Mouse (Mus musculus) heart, adult 8-10 months (tissue): ENCODE data around the gene Prdm11. TPM values are rescaled to one million over a fixed set of nuclear protein-coding genes. Genes with fewer than 3 reads are reported as not detected.
A peak's percentile ranks its signal among the peaks of the same experiment; 100 is the strongest.

ENCODE experiments used
- DNase-seq: peaks from one replicate; pipeline ENCODE4 v3.0.0; 2022; ENCODE audit warnings: low spot score
- total RNA-seq, 4 experiments: library from RNA; stranded (reverse); gene quantifications; 2 replicates each; pipeline ENCODE4 v1.2.4; 2022

The Prdm11 gene
- total RNA-seq, 4 experiments from 2014 or later, result 5.7 to 10.5 (median 9.3) TPM

DNA sequence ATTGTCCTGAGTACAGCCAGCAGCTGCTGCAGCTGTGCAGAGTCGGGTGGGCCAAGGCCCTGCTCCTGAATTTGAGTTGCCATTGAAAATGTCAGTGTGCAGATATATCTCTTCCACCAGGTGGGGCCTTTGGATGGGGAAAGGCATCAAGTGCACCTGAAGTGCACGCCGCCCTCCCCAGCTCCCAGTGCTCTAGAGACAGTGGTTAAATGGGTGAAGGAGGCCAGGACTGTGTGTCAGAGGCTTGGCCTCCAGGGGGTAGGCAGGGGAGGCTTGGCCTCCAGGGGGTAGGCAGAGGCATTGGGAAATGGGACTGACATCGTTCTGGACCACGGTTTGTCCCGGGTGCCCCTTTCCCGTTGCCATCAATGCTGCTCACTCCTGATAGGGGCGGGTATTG, 79.7 kb downstream of the Prdm11 start:
- DNase-seq, result no peak

DNA sequence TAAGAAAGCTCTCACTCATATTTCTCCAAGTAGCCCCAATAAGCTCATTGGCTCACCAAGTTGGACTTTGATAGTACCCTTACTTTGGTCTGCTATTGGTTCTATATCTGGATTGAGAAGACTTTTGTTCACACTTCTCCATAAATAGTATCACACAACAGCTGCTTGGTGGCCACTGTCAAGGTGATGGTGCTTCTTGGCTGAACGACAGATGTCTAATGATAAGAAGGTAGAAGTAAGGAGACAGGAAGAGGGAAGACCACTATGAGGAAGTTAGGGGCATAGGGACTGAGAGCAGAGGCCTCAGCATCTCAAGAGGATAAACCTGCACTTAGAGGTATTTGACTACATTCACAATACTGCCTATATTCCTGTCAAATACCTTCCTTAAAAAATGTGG, 81.6 kb downstream of the Prdm11 start:
- DNase-seq, result no peak

DNA sequence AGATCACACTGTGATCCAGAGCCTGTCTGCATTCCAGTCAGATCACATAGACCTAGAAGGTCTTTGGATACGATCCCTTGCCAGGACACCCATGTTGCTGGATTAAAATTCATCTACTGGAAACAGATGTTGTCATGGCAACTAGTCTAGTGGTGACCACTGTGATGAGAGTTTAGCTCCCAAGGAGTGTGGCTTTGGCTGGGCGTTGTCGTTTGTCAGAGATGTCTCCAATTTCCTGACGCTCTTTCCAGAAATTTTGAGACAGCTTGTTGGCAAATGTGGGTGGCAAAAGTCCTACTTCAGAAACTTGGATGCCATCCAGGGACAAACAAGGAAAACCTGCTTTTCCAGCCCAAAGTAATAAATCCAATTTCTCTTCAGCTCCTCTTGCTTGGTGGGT, 87.3 kb downstream of the Prdm11 start:
- DNase-seq, result no peak

DNA sequence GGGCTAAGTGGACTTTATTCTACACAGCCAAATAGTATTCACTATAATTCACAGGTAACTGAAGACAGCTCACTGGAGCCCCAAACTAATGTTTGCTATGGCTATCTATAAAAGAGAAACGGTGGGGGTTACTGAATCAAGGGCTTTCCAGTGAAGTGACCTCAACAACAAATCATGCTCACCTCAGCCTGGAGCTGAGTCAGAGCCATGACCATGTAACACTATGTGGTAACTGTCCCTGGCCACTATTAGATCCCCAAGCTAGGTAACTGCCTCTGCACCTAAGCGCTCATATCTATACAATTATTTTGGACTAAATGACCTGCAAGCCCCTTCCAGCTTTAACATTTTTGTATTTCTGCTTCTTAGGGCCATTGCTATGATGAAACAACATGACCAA, 89.0 kb downstream of the Prdm11 start:
- no peak for DNase-seq

DNA sequence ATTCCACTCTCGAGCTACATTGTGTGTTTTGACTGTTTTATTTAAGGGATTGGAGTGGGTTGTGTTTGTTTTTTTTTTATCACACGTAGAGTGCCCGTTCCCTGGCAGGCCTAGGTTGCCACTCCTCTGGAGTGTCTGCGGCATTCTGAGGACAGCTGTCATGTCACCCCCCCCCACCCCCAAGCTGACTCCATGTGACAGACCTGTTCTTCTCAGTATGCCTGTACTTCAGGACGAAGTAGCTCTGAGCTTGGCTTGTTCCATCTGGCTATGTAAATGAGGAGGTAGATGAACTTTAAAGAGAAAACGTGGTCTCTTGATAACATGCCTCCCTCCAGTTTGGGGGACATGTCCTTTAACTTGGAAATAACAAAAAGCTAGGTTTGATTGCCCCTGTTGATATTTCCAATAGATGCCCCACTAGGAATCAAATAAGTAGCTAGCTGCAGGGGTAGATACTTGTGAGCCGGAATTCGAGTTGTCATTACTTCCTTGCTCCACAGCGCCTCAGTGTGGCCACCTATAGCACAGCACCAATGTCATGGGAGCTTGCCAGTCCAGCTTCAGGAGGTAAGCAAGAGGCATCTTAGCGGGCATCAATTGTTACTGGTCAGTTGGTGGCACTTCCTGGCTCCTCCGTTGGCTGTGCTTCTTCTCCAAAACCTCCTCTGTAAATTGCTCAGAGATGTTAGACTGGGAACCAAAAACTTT, 91.4 kb downstream of the Prdm11 start:
- DNase-seq, result peak; percentile 42

DNA sequence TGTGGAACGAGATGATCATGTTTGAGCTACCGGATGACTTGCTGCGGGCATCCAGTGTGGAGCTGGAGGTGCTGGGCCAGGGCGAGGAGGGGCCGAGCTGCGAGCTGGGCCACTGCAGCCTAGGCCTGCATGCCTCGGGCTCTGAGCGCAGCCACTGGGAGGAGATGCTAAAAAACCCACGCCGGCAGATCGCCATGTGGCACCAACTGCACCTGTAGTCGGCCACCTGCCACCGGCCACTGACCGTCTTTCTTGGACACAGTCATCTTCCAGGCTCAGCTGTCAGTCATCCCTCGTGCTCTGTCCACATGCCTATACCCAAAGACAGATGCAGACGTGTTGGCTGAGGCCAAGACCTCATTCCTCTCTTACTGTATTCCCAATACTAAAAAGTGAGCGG, 92.5 kb downstream of the Prdm11 start:
- no peak for DNase-seq

DNA sequence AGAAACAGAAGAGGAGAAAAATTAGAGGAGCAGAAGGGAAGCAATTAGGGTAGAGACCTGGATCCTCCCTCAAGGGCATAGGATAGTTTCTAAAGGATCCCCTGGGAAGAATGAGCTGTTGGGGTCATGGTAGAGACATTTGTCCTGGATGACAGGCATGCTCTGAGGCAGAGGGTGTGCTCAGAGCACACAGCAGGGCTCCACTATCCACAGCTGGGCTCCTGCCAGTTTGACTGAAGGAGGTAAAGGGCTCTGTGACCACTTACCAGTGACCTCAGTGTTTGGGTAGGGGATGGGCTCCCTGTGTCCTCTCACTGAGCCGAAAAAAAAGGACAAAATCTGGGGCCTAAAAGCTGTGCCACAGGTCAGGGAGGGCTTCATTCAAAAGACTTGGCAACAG, 96.4 kb downstream of the Prdm11 start:
- no peak for DNase-seq

DNA sequence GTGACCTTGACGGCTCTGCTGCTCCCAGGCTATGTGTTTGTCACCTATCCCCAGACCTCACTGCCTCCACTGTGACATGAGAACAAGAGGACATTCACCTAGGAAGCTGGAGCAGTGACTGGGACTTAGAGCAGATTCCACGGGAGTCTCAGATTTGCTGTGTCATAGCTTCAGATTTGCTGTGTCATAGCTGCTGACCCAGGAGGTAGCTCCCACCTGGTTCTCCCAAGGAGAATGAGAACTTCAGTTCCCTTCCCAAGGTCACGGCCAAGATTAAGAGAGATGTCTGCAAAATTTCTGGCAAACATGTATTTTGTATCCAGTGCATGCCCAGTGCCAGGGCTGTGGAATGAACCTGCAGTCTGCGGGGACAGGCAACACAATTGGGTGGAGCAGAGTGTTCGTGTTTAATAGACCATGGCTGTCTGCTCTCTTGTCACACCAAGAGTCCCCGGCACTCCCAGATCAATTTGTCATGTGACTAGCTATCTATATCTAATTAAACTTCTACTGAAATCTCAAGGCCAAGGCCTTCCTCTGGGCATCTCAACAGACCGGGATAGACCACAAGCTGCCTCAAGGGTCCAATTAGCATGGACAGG, 97.2 kb downstream of the Prdm11 start:
- no peak for DNase-seq

DNA sequence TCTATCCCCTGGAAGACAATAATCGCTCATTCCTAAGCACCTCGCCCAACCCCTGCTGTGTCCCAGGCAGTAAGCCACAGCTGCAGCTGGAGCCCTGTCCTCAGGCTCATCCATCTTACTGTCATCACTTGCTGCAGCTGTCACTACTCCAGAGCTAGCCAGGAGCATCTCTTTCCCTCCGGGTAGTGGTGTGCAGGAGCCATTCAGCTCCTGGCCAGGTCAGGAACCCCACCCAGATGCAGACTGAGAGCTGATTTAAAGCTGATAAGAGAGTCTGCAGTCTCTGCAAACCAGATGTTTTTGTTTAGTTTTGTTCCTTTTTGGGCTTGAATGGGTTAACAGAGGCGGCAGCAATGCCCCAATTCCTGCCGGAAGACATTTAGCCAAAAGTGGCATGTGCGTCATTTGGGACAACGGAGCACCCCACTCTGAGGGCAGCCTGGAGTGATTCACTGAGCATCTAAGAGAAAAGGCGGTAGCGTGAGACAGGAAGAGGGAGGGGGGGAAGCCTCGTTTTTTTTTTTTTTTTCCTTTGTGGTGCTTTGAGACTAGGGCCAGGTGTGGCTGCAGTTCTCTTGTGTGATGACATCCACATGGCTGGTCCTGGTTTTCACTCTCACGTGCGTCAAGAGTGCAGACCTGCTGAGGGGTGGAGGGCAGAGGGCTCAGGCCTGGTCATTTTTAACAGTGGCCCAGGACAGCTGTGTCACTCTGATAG, 97.8 kb downstream of the Prdm11 start:
- DNase-seq, result peak; percentile 18

DNA sequence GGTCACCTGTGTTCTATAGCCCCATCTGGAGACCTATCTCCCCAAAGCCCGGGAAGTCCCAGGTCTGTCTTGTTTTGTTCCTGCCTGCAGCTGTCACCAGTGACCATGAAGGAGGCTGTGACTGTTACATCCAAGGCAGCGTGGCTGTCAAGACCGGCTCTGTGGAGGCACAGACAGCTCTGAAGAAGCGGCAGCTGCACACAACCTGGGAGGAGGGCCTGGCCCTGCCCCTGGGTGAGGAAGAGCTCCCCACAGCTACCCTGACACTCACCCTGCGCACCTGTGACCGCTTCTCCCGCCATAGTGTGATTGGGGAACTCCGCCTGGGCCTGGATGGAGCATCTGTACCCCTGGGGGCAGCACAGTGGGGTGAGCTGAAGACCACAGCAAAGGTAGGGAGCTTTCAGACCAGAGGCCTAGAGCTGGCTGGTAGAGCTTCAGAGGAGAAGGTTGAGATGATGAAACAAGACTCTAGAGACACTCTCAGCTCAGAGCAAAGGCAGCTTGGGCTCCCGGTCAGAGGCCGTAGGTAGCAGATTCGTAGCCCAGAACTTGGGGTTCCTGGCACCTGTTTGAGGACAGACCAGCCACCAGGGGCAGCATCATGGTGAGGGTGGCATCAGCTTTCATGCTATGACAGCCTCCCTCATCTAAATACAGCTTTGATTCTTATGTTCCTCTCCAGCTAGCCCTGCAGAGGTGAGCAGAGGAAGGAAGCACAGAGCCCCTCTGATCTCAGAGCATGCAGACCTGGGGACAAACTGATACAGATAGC, 100.0 kb downstream of the Prdm11 start:
- DNase-seq, result no peak

DNA sequence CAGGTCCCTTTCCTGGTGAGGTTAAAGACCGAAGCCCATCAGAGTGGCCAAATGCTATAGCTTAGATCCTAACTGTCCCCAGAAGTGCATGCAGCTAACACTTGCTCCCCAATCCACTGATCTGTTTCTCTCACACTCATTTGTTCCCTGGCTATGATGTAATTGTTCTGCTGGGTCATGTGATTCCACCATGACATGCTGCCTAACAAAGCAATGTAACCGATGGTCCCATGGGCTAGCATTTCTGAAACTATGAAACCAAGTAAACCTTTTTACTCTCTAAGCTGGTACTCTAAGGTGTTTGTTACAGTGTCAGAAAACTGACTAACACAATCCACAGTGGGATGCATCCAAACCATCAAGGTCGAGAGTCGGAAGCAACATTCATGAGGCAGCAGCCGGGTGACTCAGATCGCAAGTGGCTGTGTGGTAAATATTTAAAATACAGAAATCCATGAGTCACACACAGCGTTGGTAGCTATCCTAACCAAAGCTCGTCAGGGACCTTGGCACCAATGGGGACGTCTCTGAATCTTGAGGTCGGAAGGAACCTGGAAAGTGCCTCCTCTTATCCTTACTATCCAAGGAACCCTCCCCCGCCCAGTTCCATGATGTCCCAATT, 100.7 kb downstream of the Prdm11 start:
- DNase-seq, result no peak

DNA sequence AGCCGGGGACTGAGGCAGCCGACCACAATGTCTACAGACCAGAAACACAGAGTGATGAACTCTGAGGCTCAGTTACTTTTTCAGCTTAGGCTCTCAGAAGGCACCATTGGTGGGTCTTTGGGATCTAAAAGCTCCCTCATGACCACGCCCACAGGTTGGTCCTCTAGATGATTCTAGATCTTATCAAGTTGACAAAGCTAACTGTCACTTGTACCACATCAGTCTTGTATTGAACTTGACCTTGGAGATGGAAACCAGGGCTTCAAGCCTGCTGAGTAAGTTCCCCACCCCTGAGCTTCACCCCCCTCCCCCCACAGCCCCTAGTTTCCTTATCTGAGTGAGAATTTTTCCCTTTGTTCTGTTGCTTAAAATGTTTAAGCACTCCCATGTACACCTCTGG, 101.6 kb downstream of the Prdm11 start:
- no peak for DNase-seq

DNA sequence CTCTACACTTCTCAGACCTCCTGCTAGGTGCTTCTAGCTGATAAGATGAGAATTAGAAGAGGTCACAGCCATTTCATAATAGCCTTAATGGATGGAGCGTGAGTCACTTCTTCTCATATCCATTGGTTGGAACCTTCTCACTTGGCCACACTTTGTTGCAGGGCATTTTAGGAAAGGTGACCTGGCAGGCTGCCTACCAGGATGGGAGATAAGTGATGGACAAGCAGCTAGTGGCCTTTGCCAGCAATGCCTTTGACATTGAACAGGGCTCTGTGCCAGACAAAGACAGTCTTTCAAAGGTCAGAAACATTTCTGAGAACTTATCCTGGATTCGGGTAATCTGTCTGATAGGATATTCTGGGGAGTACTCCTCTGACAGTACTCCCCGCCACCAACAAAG, 102.6 kb downstream of the Prdm11 start:
- DNase-seq, result peak; percentile 64

DNA sequence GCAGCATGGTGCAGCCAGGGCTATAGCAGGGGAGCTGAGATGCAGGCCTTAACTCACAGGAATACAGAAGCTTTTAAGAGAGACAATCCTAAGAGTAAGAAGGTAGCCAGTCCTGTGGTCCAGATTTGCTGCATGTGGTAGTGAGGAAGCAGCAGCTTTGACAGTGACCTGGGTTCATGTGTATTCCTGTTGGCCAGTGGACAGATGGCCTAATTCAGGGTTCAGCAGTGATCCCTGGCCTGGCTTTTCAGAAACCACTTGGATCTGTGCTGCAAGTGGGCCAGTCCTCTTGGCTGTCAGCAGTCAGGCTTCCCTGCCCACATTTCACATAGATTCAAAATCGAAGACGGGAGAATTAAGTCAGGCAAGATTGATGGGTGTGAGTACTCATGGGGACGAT, 104.5 kb downstream of the Prdm11 start:
- no peak for DNase-seq

DNA sequence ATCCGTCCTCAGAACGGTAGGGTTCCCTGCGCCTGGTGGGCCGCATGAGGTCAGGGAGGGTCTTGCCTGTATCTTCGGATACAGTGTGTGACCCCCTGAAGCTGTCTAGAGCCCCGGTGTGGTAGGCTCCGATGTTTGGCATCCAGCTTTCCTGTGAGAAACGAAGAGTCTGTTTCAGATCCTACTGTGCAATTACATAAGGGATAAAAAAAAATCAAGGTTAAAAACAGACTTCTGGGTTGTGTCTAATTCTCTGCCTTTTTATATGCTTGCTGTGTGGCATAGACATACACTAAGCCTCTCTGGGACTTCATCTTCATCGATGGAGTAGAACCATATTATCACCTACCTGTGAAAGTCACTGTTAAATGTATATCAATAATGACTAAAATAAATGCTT, 105.0 kb downstream of the Prdm11 start:
- DNase-seq, result no peak

DNA sequence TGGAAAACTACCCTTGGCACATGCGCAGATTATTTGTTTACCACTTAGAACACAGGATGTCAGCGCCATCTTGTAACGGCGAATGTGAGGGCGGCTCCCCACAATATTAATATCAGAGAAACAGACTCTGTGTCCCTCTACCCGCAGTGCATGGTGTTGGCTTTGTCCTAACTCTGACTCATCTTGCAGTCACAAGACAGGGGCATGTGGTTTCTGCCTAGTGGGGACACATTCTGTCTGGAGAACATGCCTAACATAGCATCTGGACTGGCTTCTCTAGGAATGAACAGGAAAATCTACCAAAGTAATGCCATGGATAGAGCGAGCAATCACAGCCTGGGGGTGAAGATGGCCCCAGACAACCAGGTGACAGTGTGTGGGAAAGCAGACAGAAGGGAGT, 107.1 kb downstream of the Prdm11 start:
- no peak for DNase-seq

DNA sequence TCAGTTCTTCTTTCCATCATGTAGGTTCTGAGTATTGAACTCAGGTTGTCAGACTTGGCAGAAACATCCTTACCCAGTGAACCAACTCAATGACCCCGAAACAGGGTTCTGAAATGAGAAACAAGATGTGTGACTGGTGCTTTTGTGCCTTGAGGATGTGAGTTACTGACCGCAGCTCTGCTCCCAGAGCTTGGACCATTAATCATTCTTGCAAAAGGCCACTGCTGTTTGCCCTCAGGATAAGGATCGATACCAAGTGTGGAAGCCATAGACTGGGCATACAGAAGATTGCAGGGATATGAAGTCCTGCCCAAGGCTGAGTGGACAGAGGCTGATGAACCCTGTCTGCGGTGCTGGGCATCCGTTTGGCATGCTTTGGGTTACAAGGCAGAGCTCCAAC, 107.9 kb downstream of the Prdm11 start:
- no peak for DNase-seq

DNA sequence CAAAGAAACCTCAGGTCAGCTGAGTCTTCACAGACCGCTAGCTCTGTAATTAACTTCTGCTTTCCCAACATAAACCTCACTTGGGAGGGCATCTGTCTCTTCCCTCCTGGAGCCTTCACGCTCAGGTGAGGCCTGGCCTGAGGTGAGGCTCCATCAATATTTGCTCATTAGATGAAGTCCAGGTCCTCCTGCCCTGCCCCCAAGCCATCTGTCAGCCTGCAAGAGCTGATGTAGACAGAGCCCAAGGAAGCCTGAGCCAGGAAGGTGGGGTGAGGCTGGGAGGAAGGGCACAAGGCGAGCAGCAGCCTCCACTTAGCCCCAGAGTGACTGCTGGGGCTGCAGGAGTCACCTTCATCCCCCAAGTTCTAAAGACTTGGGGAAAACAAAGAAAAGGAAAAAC, 110.5 kb downstream of the Prdm11 start:
- no peak for DNase-seq

DNA sequence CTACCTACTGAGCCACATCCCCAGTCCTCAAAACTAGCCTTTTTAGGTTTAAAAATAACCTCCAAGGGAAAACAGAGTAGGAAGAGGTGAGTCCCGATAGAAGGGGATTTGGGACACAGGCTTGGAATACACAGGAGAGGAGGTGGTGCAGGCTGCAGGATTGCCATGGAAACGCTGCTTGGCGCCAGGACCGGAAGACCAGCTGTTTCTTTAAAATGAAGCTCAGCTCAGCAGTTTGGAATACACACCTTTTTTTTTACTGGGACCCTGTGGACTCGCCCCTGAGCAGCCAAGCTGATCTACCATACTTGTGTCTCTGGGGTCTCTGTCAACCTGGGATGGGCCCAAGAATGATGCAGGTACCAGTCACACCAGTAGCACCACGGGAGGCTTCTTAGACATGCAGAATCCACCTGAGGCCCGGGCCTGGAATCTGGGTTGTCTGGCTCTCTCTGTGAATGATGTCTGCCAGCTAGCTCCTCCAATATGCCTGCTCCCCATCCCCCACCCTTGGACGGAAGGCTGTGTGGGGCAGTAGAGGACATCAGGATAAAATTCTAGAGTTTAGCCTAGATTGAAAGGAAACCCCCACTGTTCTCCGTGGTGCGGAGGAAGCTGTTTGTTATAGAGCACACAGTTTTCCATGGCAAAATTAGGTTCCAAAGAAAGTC, 111.5 kb downstream of the Prdm11 start:
- DNase-seq, result no peak

DNA sequence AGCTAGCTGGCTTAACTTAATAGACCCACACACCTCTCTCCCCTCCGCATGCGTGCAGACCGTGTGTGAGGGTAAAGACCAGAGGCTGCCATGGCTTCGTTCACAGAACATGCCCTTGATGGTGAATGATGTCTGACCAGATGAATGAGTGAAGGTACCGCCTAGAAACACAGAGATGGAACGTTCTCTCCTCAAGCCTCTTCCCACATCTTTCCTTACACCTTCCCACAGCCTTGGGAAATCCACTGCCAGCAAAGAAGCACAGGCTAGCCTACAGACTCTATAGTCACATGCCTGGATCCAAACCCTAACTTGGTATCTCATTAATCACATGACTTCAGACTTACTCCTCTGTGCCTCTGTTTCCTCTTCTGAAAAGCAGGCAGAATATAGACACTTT, 112.6 kb downstream of the Prdm11 start:
- DNase-seq, result no peak

DNA sequence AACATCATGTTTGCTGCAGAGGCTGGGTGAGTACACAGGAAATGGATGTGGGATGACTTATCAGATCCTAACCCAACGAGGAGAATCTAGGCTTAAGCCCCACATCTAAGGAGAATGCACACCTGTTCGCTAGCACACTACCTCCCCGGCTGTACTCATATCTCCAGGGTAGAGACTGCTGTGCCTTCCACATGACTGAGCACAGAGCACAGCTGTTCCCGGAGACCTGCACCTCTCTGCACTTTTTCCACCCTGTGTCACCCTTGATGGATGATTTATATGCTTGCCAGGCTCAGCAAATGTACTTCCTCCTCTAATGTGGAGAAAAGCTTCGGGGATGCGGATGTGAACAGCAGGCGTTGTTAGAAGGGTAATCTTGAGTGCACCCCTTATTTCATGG, 114.9 kb downstream of the Prdm11 start:
- DNase-seq, result no peak
